Mouse (Mus musculus): ENCODE measurements around the gene Rpl26. TPM values are rescaled to one million over a fixed set of nuclear protein-coding genes. Genes with fewer than 3 reads are reported as not detected.

The Rpl26 gene
- polyA plus RNA-seq, 1 experiment = 681 TPM

DNA sequence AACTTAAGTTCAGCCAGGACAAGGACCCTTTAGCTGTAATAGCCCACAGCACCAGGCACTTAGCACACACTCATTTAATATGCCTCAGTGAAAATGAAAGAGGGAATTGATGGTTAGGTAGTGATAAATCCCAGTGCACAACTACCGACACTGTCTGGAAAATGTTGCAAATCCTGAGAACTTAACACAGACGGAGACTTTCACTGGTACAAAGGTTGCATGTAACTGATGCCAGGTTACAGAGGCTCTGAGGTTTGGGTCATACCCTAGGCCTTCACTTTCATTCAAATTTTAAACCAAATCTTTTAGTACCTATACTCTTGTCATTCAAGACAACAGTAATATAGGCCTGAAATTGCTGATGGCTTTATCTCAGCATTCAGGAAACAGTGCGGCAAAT lies 44.1 kb upstream of the Rpl26 start:
- WGBS = 91% methylated on average over 3 of the region's 3 CpGs
- H3K4me3 ChIP-seq (ENCODE audit: extremely low read depth, insufficient read depth, insufficient read length) = no peak overlapping the region
- H3K4me1 ChIP-seq (ENCODE audit: control insufficient read depth, insufficient read depth, insufficient read length) = peaks cover 2% of the 10 kb centered on the region
- DNase-seq (ENCODE audit: low read depth in 1 of 2, low spot score in 2 of 2) = no peak
- H3K36me3 ChIP-seq (ENCODE audit: control insufficient read depth, insufficient read depth, low read length) = no peaks in the 10 kb centered on the region
- no peak overlapping the region for H3K27ac ChIP-seq (ENCODE audit: insufficient read depth, low read length)
- TF ChIP-seq CTCF (IDR thresholded peaks at IDR 0.05; ENCODE audit: extremely low read depth, insufficient read depth, insufficient read length, insufficient replicate concordance) = no peak
- no peak for TF ChIP-seq POLR2A (IDR thresholded peaks at IDR 0.05; ENCODE audit: low read depth, low read length)
- no peaks in the 10 kb centered on the region for H3K27me3 ChIP-seq (ENCODE audit: control insufficient read depth, insufficient read depth, low read length)

GRCm38 (mm10) chr11:68859943-68860593 lies 41.3 kb upstream of the Rpl26 start:
- Histone ChIP-seq H3K4me1 (ENCODE audit: control insufficient read depth, insufficient read depth, insufficient read length) (no peaks in the 10 kb centered on the region; the same call in 1 of the 2 replicates), H3K36me3 (ENCODE audit: control insufficient read depth, insufficient read depth, low read length) (no peaks in the 10 kb centered on the region), H3K27ac (ENCODE audit: insufficient read depth, low read length) (no peak overlapping the region), H3K27me3 (ENCODE audit: control insufficient read depth, insufficient read depth, low read length) (no peaks in the 10 kb centered on the region), H3K4me3 (ENCODE audit: extremely low read depth, insufficient read depth, insufficient read length) (no peak overlapping the region)
- no peak for DNase-seq (ENCODE audit: low read depth in 1 of 2, low spot score in 2 of 2)
- 81% methylated on average over 8 of the region's 8 CpGs for WGBS
- no peak for TF ChIP-seq POLR2A (IDR thresholded peaks at IDR 0.05; ENCODE audit: low read depth, low read length)
- no peak for TF ChIP-seq CTCF (IDR thresholded peaks at IDR 0.05; ENCODE audit: extremely low read depth, insufficient read depth, insufficient read length, insufficient replicate concordance)

GRCm38 (mm10) chr11:68862260-68862659 lies 39.1 kb upstream of the Rpl26 start:
- Histone ChIP-seq H3K36me3 (ENCODE audit: control insufficient read depth, insufficient read depth, low read length) (no peaks in the 10 kb centered on the region), H3K27ac (ENCODE audit: insufficient read depth, low read length) (no peak overlapping the region), H3K27me3 (ENCODE audit: control insufficient read depth, insufficient read depth, low read length) (no peaks in the 10 kb centered on the region; the same call in 1 of the 2 replicates), H3K4me1 (ENCODE audit: control insufficient read depth, insufficient read depth, insufficient read length) (no peaks in the 10 kb centered on the region; the same call in 1 of the 2 replicates), H3K4me3 (ENCODE audit: extremely low read depth, insufficient read depth, insufficient read length) (no peak overlapping the region)
- 95% methylated on average over 2 of the region's 2 CpGs for WGBS
- TF ChIP-seq POLR2A (IDR thresholded peaks at IDR 0.05; ENCODE audit: low read depth, low read length) (no peak), CTCF (IDR thresholded peaks at IDR 0.05; ENCODE audit: extremely low read depth, insufficient read depth, insufficient read length, insufficient replicate concordance) (no peak)
- no peak for DNase-seq (ENCODE audit: low read depth in 1 of 2, low spot score in 2 of 2)

- no peaks in the 10 kb centered on the region; the same call in 1 of the 2 replicates for H3K27me3 ChIP-seq (ENCODE audit: control insufficient read depth, insufficient read depth, low read length)
- no peaks in the 10 kb centered on the region for H3K36me3 ChIP-seq (ENCODE audit: control insufficient read depth, insufficient read depth, low read length)
- no peak for DNase-seq (ENCODE audit: low read depth in 1 of 2, low spot score in 2 of 2)
- no peak overlapping the region for H3K27ac ChIP-seq (ENCODE audit: insufficient read depth, low read length)
- H3K4me3 ChIP-seq (ENCODE audit: extremely low read depth, insufficient read depth, insufficient read length) = no peak overlapping the region
- no peaks in the 10 kb centered on the region; the same call in 1 of the 2 replicates for H3K4me1 ChIP-seq (ENCODE audit: control insufficient read depth, insufficient read depth, insufficient read length)
- no peak for TF ChIP-seq POLR2A (IDR thresholded peaks at IDR 0.05; ENCODE audit: low read depth, low read length)
- TF ChIP-seq CTCF (IDR thresholded peaks at IDR 0.05; ENCODE audit: extremely low read depth, insufficient read depth, insufficient read length, insufficient replicate concordance) = no peak
- WGBS = 19% methylated on average over 4 of the region's 4 CpGs
Measured at GRCm38 (mm10) chr11:68863631-68864091, 37.7 kb upstream of the Rpl26 start.

- TF ChIP-seq POLR2A (IDR thresholded peaks at IDR 0.05; ENCODE audit: low read depth, low read length) (no peak), CTCF (IDR thresholded peaks at IDR 0.05; ENCODE audit: extremely low read depth, insufficient read depth, insufficient read length, insufficient replicate concordance) (no peak)
- H3K27me3 ChIP-seq (ENCODE audit: control insufficient read depth, insufficient read depth, low read length) = no peaks in the 10 kb centered on the region; the same call in 1 of the 2 replicates
- H3K27ac ChIP-seq (ENCODE audit: insufficient read depth, low read length) = no peak overlapping the region
- H3K4me3 ChIP-seq (ENCODE audit: extremely low read depth, insufficient read depth, insufficient read length) = no peak overlapping the region
- peak in 1 of 2 experiments; percentile 8 for DNase-seq (ENCODE audit: low read depth in 1 of 2, low spot score in 2 of 2)
- no peaks in the 10 kb centered on the region; the same call in 1 of the 2 replicates for H3K4me1 ChIP-seq (ENCODE audit: control insufficient read depth, insufficient read depth, insufficient read length)
- no peaks in the 10 kb centered on the region for H3K36me3 ChIP-seq (ENCODE audit: control insufficient read depth, insufficient read depth, low read length)
- 25% methylated on average over 9 of the region's 9 CpGs for WGBS
Measured at GRCm38 (mm10) chr11:68864544-68865189, 36.7 kb upstream of the Rpl26 start.

DNA sequence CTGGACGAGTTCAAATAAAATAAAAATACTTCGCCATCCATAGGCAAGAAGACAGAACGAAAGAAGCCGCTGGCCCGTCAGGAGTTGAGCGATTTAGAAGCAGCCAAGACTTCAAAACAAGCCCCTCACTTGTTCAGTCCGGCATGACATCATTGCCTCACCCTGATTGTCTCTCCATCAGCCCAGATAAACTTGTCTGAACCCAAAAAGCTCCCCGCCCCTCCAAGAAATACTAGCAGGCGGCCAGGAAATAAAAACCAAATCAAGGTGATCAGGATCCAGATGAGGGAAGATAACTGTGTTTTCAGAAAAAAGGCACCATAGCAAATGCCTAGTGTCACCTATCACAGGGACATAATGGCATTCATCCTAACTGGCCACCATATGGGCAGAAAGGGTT lies 30.1 kb upstream of the Rpl26 start:
- no peak for DNase-seq (ENCODE audit: low read depth in 1 of 2, low spot score in 2 of 2)
- TF ChIP-seq POLR2A (IDR thresholded peaks at IDR 0.05; ENCODE audit: low read depth, low read length) (no peak), CTCF (IDR thresholded peaks at IDR 0.05; ENCODE audit: extremely low read depth, insufficient read depth, insufficient read length, insufficient replicate concordance) (no peak)
- WGBS = 89% methylated on average over 9 of the region's 9 CpGs
- Histone ChIP-seq H3K27ac (ENCODE audit: insufficient read depth, low read length) (no peak overlapping the region), H3K4me3 (ENCODE audit: extremely low read depth, insufficient read depth, insufficient read length) (no peak overlapping the region), H3K27me3 (ENCODE audit: control insufficient read depth, insufficient read depth, low read length) (no peaks in the 10 kb centered on the region; the same call in 1 of the 2 replicates), H3K4me1 (ENCODE audit: control insufficient read depth, insufficient read depth, insufficient read length) (no peaks in the 10 kb centered on the region), H3K36me3 (ENCODE audit: control insufficient read depth, insufficient read depth, low read length) (no peaks in the 10 kb centered on the region)

DNA sequence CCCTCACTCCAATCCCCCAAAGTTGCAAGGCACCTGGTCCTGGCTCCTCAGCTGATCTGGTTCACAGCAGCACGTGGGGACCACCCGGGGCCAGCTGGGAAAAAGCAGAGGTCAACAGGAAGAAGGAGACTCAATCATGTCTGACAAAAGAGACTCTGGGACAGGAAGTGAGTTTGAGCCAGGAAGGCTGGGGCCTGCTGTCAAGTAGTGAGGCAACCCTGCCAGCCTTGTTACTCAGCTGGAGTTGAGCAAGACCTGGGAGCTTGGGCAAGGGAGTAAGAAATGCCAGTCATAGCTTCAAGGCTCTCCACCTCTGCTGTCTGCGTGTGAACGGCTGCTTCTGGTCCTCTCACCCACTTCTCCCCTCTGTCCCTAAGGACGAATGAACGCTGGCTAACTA lies 29.6 kb upstream of the Rpl26 start, which contains the start of gene Ndel1:
Gene Ndel1 (minus strand): TSS at position 111 of the 400 bp plus-strand sequence.
- Histone ChIP-seq H3K4me3 (ENCODE audit: extremely low read depth, insufficient read depth, insufficient read length) (no peak within 1 kb of the TSS), H3K4me1 (ENCODE audit: control insufficient read depth, insufficient read depth, insufficient read length) (no peaks in the 10 kb centered on the region), H3K36me3 (ENCODE audit: control insufficient read depth, insufficient read depth, low read length) (no peaks in the 10 kb centered on the region), H3K27ac (ENCODE audit: insufficient read depth, low read length) (no peak within 1 kb of the TSS), H3K27me3 (ENCODE audit: control insufficient read depth, insufficient read depth, low read length) (no peaks in the 10 kb centered on the region)
- DNase-seq (ENCODE audit: low read depth in 1 of 2, low spot score in 2 of 2) = no peak
- WGBS = 39% methylated on average over 6 of the region's 6 CpGs
- no peak for TF ChIP-seq CTCF (IDR thresholded peaks at IDR 0.05; ENCODE audit: extremely low read depth, insufficient read depth, insufficient read length, insufficient replicate concordance)
- TF ChIP-seq POLR2A (IDR thresholded peaks at IDR 0.05; ENCODE audit: low read depth, low read length) = no peak

Data from spleen, adult 2 months (tissue).